Mouse (Mus musculus): Measurements from ENCODE around the gene Synj2.

DNA sequence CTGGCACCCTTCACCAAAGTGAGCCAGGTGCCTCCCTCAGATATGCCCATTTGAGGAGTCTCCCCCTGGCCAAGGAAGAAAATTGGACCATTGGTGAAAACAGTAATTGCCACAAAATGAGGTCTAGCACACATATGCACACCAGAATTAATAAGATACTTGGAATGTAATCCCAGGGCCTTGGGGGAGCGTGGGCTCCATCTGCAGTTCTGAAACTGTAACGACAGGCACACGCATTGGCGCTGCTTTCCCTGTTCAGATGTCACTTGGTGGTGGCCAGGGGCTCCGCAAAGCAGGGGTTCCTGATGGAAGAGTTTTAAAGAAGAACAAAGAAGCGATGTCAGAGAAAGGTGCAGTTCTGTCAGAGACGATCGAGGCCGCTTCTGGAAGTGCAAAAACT is 17.8 kb upstream of the Synj2 start:
- TF ChIP-seq EP300 (IDR thresholded peaks at IDR 0.05; ENCODE audit: low read depth) (no peak), CTCF (IDR thresholded peaks at IDR 0.05; ENCODE audit: low read depth) (peak; percentile 49)
